Mouse (Mus musculus): ENCODE measurements at regions not wholly inside any gene's neighbourhood (a gene's known extent, or its start where the extent isn't known, plus 50 kb on each side); places are given as distances from the start of the nearest gene placed in this dataset.
A peak's percentile ranks its signal among the peaks of the same experiment; 100 is the strongest.

- no peak for ATAC-seq (ENCODE audit: insufficient number of reproducible peaks, low FRiP score, low TSS enrichment)
These were observed 135.7 kb upstream of the Arhgap5 start for GRCm38 (mm10) chr12:52368034-52368433.

- no peak for ATAC-seq (ENCODE audit: insufficient number of reproducible peaks, low FRiP score, low TSS enrichment)
These were observed 135.3 kb upstream of the Arhgap5 start for GRCm38 (mm10) chr12:52368466-52368865.

GRCm38 (mm10) chr12:52370153-52370710, 133.5 kb upstream of the Arhgap5 start:
- ATAC-seq (ENCODE audit: insufficient number of reproducible peaks, low FRiP score, low TSS enrichment), result no peak

- no peak for ATAC-seq (ENCODE audit: insufficient number of reproducible peaks, low FRiP score, low TSS enrichment)
These were observed 128.7 kb upstream of the Arhgap5 start for GRCm38 (mm10) chr12:52375116-52375515.

- ATAC-seq (ENCODE audit: insufficient number of reproducible peaks, low FRiP score, low TSS enrichment), result no peak
These were observed 126.9 kb upstream of the Arhgap5 start for GRCm38 (mm10) chr12:52376692-52377462.

GRCm38 (mm10) chr12:52377463-52377848, 126.3 kb upstream of the Arhgap5 start:
- no peak for ATAC-seq (ENCODE audit: insufficient number of reproducible peaks, low FRiP score, low TSS enrichment)

- no peak for ATAC-seq (ENCODE audit: insufficient number of reproducible peaks, low FRiP score, low TSS enrichment)
These were observed 124.5 kb upstream of the Arhgap5 start for GRCm38 (mm10) chr12:52379245-52379644.

GRCm38 (mm10) chr12:52379960-52380359, 123.8 kb upstream of the Arhgap5 start:
- no peak for ATAC-seq (ENCODE audit: insufficient number of reproducible peaks, low FRiP score, low TSS enrichment)

GRCm38 (mm10) chr12:52381161-52381967, 122.4 kb upstream of the Arhgap5 start:
- no peak for ATAC-seq (ENCODE audit: insufficient number of reproducible peaks, low FRiP score, low TSS enrichment)

GRCm38 (mm10) chr12:52381968-52382325, 121.8 kb upstream of the Arhgap5 start:
- no peak for ATAC-seq (ENCODE audit: insufficient number of reproducible peaks, low FRiP score, low TSS enrichment)

GRCm38 (mm10) chr12:52382832-52383580, 120.8 kb upstream of the Arhgap5 start:
- ATAC-seq (ENCODE audit: insufficient number of reproducible peaks, low FRiP score, low TSS enrichment), result no peak

GRCm38 (mm10) chr12:52389552-52389951, 114.2 kb upstream of the Arhgap5 start:
- no peak for ATAC-seq (ENCODE audit: insufficient number of reproducible peaks, low FRiP score, low TSS enrichment)

- ATAC-seq (ENCODE audit: insufficient number of reproducible peaks, low FRiP score, low TSS enrichment), result no peak
These were observed 113.5 kb upstream of the Arhgap5 start for GRCm38 (mm10) chr12:52390242-52390641.

GRCm38 (mm10) chr12:52392636-52393035, 111.1 kb upstream of the Arhgap5 start:
- ATAC-seq (ENCODE audit: insufficient number of reproducible peaks, low FRiP score, low TSS enrichment), result no peak

GRCm38 (mm10) chr12:52393981-52394718, 109.6 kb upstream of the Arhgap5 start:
- no peak for ATAC-seq (ENCODE audit: insufficient number of reproducible peaks, low FRiP score, low TSS enrichment)

GRCm38 (mm10) chr12:52394719-52395062, 109.1 kb upstream of the Arhgap5 start:
- no peak for ATAC-seq (ENCODE audit: insufficient number of reproducible peaks, low FRiP score, low TSS enrichment)

- no peak for ATAC-seq (ENCODE audit: insufficient number of reproducible peaks, low FRiP score, low TSS enrichment)
These were observed 108.7 kb upstream of the Arhgap5 start for GRCm38 (mm10) chr12:52395111-52395510.

GRCm38 (mm10) chr12:52396178-52396841, 107.5 kb upstream of the Arhgap5 start:
- peak; percentile 94 for ATAC-seq (ENCODE audit: insufficient number of reproducible peaks, low FRiP score, low TSS enrichment)

- no peak for ATAC-seq (ENCODE audit: insufficient number of reproducible peaks, low FRiP score, low TSS enrichment)
These were observed 105.9 kb upstream of the Arhgap5 start for GRCm38 (mm10) chr12:52397718-52398510.
